Mouse (Mus musculus): Measurements from ENCODE around the gene Fam104a.
A peak's percentile ranks its signal among the peaks of the same experiment; 100 is the strongest.

Gene Fam104a

DNA sequence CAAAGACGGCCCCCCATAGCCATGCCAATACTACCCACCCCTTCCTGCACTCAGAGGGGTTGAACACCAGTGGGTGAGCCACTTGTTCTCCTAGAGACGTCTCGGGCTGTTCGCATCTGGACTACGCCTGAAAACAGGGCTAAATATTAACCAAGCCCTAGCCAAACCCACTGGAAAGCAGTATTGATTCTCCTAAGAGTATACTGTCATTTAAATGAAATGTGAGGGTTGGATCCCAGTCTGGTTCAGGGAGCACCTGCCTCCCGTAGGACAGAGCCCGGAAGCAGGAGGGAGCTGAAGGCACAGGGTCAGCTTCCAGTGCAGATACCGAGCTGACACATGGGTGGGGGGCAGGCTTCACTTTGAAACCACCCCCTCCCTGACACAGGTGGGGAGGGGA lies 52.1 kb downstream of the Fam104a start:
- DNase-seq (ENCODE audit: low spot score in 2 of 2), result no peak

DNA sequence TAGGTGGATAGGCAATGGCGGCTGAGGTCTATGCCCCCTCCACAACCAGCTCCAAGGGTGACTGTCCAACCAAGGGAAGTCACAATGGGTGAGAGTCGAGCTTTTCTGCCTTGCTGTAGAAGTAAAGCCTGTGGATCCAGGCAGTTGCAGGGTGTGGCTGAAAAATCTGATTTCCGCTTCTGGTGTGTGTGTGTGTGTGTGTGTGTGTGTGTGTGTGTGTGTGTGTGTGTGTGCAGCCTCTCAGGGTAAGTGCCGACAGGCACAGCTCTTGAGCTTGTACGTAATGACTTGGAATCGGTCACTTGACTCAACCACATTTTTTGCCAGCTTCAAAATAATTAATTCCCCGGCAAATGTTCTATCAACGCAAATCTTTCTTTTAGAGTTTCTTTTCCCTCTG lies 52.7 kb downstream of the Fam104a start:
- no peak for DNase-seq (ENCODE audit: low spot score in 2 of 2)

DNA sequence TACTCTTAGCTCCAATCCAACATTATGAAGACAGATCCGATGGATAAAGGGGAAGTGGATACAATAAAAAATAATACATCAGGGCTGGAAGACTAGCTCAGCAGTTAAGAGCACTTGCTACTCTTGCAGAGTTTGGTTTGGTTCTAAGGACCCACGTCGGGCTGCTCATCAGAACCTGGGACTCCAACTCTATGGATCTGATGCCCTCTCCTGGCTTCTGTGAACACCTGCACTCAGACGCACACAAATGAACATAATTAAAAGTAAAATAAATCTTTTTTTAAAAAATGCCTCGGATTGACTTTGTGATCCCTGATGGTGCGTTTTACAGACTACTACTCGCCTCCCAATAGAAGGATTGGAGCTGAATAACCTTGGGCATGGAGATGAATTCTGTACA lies 53.3 kb downstream of the Fam104a start:
- DNase-seq (ENCODE audit: low spot score in 2 of 2), result no peak

DNA sequence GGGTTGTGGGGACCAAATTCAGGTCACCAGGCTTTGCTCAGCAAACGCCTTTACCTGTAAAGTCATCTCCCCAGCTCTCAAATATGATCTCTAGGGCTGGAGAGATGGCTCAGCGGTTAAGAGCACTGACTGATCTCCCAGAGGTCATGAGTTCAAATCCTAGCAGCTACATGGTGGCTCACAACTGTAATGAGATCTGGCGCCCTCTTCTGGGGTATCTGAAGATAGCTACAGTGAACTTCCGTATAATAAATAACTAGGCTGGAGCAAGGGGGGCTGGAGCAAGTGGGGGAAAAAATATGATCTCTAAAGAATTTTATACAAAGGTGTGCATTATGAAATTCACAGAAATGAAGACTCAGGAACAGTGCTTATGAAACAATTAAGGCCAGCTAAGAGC lies 56.2 kb downstream of the Fam104a start:
- no peak for DNase-seq (ENCODE audit: low spot score in 2 of 2)

DNA sequence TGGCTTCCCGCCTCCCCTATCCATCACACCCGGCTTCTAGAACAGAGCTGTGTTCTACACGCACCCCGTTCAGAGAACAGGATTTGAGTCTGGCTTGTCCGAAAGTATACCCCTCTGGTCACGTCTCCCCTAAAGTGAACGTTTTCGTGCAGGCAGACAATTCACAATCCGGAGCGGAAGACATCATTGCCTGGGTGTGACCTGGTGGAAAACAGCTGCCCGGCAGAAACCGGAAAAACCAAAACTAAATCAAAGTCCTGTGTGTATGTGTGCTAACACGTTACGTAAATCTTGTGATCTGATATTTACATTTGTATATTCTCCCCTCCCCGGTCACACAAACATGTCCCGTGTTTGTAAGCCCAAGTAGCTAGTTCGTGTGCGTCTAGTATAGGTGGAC lies 58.5 kb downstream of the Fam104a start:
- DNase-seq (ENCODE audit: low spot score in 2 of 2), result no peak

DNA sequence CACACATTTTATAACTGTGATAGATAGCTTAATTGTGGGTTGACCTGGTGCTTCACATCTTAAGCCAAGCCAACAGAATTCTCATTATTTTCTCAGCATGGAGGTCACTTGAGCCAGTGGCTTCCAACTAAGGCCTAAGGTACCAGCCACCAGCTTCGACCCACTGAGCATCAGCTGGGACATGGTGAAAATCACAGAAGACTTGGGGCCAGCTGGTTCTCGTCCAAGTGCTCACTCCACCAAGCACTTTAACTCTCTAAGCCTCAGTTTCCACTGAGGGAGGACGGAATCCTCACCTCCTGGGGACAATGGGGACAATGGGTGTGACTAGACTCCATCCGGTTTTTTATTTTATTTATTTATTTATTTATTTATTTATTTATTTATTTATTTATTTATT lies 61.9 kb downstream of the Fam104a start:
- no peak for DNase-seq (ENCODE audit: low spot score in 2 of 2)

DNA sequence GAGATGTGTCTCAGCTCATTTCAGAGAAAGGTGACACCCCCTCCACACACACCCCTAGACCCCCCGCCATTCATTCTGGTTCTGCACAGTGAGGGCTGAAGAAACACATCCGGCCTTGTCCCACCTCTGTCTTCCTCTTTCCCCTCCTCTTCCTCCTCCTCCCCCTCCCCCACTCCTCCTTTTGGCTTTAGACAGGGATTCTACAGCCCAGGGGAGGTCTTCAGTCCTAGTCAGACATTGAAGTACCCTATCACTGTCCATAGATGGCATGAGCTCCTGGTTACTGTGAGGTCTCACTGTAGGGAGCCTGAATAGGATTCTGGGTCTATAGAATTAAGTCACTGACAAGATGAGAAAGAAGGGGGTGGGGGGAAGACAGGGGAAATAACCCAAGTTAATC lies 63.0 kb downstream of the Fam104a start:
- DNase-seq (ENCODE audit: low spot score in 2 of 2), result no peak

DNA sequence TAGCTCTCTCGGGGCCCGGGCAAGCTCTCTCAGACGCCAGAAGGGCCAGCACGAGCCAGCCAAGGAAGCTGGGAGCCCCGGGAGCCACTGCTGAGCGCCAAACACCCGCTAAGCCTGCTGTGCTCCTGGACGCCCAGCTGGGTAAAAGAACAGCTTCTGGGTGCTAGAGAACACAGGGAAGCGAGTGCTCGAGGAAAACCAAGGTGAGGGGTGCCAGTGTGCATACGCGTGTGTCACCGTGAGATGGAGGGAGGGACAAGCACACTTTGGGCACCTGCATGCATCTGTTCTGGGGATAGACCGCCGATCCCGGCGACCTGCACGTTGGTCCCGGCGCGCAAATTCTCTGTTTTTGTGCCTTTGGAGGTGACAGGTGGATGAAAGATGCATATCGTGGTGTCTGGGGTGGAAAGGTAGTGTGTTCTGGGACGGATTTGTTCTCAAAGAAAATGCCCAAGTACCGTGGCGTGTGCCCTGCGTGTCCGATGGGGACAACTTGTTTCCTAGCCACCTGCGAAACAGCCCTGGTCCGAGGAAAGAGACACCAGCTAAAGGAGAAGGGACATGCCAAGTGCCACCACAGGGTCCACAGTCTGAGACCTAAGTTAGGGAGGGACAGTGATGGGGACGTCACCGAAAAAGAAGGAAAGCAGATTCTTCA lies 64.4 kb downstream of the Fam104a start:
- DNase-seq (ENCODE audit: low spot score in 2 of 2), result no peak

DNA sequence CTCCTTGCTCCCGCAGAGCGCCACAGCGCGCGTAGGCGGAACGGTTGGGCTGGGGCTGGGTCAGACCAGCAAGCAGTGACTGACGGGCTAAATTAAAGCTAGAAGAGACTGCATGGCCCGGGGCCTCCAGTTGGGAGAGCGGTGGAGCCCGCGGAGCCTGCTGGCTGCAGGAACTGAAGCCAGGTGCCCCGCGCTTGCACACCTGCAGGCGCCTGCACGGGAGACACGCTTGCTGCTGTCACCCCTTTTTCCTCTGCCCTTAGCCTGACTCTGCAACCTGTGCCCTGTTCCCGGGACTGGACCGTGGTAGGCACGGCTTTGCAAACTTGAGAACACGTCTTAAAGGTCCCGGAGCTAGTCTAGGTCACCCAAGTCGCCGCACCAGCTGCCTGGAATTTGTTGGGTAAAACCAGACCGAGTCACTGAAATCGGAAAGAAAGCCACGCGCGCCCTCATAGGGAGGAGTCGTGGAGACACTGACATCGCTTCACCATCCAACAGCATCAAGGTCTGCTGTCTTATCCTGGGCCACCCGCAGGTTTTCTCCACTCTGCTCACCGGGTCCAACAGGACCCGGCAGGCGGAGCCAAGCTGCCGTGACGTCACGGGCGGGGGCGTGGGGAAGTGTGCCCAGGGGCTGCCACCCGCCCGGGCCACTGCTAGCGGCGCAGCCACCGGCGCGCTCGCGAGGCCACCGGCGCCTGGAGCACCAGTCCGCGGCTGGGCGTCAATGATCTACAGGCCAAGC lies 65.1 kb downstream of the Fam104a start, which contains the start of gene Sstr2:
Gene Sstr2, plus strand, starts transcription at position 671 of the 748 bp plus-strand sequence.
- peak; percentile 68 to 76 for DNase-seq (ENCODE audit: low spot score in 2 of 2)

DNA sequence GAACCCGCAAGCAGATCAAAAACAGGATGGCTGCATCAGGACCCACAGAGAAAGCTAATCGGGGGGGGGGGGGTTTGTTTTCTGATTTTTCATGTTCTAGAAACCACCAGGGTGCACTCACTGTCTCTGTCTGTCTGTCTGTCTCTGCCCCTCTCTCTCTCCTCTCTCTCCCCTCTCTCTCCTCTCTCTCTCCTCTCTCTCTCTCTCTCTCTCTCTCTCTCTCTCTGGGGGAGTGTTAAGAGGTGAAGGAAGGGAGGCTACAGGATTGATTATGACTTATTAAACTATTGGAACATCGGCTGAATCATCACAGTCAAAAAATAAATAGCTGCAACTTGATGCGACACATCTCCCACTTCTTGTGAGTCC lies 65.7 kb downstream of the Fam104a start:
- no peak for DNase-seq (ENCODE audit: low spot score in 2 of 2)

DNA sequence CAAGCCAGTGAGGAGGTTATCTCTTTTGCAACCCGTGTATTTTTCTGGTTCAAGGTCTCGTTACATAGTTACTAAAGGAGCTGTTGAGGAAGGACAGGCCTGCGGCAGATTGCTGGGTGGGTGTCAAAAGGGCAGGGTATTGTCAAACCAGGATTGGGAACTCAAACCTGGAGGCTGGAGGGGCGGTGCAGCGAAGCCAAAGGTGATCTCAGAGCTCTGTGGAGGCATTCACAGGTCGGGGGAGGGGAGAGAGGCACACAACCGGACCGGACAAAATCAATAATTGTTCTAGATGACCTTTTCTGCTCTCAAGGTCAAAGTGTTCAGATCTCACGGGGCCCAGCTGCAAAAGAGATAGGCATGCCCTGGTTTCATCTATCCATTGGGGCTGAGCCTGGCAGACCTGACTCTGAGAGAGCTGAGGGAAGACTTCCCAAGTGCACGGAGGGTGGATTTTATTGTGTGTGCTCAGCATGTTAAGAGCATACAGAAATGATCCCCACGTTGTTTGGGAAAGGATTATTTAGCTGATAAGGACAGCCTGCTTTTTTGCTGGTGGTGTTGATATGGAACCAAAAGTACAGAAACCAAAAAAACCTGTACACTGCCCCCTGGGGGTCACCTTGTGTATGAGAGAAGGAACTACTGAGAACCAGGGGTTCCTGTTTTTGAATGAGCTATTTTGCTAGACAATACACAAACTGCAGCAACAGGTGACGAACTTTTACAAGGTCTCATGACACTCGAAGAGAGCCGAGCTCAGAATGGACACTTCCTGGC lies 66.6 kb downstream of the Fam104a start:
- peak; percentile 25 to 40 for DNase-seq (ENCODE audit: low spot score in 2 of 2)

DNA sequence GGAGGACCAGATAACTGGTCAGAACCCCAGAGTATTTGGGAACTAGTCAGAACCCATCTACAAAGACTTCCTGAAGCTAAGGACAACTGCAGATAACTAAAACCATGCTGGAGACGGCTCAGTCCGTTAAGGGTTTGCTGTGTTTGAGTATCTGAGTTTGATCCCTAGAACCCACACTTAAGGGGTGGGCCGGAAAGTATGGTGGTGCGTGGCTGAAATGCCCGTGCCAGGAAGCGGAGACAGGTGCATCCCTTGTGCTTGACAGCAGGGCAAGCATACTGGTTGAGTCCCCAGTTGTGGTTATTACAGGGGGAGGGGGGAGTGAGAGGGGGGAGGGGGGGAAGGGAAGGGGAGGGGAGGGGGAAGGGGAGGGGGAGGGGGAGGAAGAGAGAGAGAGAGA lies 69.5 kb downstream of the Fam104a start:
- DNase-seq (ENCODE audit: low spot score in 2 of 2), result no peak

DNA sequence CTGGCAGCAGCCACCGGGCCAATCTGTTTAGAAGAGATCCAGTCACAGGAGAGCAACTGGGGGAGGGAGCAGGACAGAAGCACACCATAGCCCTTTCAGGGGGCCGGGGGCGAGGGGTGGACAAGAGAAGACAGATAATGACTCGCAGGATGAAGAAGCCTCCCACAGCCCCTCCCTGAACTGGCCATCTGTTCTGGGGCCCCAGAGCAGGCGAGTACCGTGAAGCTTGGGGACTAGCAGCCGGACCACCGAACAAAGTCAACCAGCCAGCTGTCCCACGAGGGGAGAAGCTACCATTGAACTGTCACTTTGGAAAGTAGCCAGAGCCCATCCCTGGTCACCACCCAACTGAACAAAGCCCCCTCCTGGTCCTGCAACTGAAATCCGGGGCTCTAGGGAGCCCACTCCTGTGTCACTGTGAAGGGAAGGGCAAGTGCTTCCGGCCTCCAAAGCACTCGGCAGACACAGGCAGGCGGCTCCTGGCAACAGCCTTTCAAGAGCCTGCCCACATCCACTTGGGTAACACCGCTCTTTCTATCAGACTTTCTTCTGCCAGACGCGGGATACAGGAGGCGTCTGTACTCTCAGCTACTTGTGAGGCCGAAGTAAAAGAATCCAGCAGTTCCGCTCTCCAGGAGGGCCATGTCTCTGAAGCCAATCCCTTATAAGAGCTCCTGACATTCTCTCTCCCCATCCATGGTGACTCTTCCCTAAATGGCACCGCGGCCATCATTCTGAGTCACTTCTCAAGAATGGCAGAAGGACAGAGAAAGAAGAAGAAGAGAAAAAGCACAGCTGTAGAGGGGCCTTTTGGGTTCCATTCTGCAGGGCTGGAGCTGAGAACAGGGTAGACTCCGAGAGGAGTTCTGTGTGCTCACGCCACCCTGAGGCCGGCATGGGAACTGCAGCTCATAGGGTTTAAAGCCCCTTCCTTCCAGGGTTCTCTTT lies 72.0 kb downstream of the Fam104a start:
- DNase-seq (ENCODE audit: low spot score in 2 of 2), result peak; percentile 24 to 36

Measured in right cerebral cortex, postnatal 36 days (tissue).